Mouse (Mus musculus): ENCODE data around the gene Il1f10. TPM values are rescaled to one million over a fixed set of nuclear protein-coding genes. Genes with fewer than 3 reads are reported as not detected.
A peak's percentile ranks its signal among the peaks of the same experiment; 100 is the strongest.

Il1f10 gene
- polyA plus RNA-seq, 1 experiment from 2014 or later = not detected

DNA sequence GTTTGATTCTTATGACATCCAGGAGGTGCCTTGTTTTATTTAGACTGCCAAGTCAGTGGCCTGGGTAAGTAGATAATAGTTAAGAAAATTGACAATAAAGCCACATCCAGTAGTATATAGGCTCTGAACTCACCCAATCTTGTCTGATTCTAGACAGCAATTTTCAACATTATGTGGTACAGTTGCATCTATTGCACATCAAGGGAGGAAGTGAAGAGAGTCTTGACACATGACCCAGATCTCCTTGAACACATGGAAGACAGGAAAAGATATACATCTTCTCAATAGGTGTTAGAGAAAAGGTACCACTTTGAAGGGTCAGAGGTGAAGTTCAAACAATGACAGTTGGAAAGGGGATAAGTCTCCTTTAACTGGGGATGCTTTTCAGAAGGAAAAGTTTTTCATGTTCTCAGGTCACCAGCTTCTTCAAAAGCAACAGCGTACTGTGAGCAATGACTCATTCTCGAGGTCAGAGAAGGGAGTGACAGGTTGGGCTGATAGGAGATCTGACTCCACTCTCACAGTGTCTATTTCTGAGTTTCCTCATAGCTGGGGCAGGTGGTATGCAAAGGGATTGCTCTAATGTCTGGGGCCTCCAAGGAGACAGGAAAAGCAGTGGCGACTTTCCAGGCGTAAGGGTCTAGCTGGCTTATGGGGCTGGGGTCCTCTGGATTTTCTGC, 27.1 kb downstream of the Il1f10 start:
- H3K27ac ChIP-seq (ENCODE audit: low read length) = no peak overlapping the region
- no peaks in the 10 kb centered on the region for H3K9me3 ChIP-seq (replicated peaks; ENCODE audit: control insufficient read depth, low read length)
- H3K4me1 ChIP-seq (ENCODE audit: control insufficient read depth, low read depth, low read length) = no peaks in the 10 kb centered on the region
- no peak overlapping the region for H3K4me2 ChIP-seq (ENCODE audit: low read depth, low read length)
- H3K27me3 ChIP-seq (ENCODE audit: control insufficient read depth, insufficient read depth, low read depth, low read length) = no peaks in the 10 kb centered on the region
- no peak overlapping the region for H3K4me3 ChIP-seq (ENCODE audit: low read depth, low read length)
- H3K36me3 ChIP-seq (ENCODE audit: control insufficient read depth, insufficient read depth) = no peaks in the 10 kb centered on the region
- no peak for ATAC-seq (ENCODE audit: low read depth)
- no peak overlapping the region for H3K9ac ChIP-seq (ENCODE audit: low read depth, low read length)
- WGBS (ENCODE audit: insufficient replicate concordance) = 38% methylated on average over 4 of the region's 4 CpGs

DNA sequence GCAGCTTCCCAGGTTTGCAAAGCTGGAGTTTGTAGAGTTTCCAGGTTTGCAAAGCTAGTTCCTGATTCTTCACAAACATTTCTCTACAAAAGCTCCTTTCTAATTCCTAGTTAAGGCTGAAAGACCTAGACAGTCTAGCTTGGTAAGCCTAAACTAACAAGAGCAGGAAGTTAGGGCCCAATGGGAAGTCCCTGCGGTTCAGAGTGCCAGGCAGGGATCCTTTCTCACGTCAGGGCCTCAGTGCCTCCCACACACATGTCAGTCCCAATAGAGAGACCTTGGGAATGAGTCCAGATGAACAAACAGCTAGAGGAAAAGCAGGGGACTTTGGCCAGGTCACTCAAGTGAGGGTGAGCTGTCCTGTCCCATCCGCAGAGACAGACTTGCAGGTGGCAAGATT, 44.3 kb downstream of the Il1f10 start:
- Histone ChIP-seq H3K4me1 (ENCODE audit: control insufficient read depth, low read depth, low read length) (no peaks in the 10 kb centered on the region), H3K9me3 (replicated peaks; ENCODE audit: control insufficient read depth, low read length) (no peaks in the 10 kb centered on the region), H3K27ac (ENCODE audit: low read length) (peak overlapping the region; percentile 58), H3K4me2 (ENCODE audit: low read depth, low read length) (no peak overlapping the region), H3K27me3 (ENCODE audit: control insufficient read depth, insufficient read depth, low read depth, low read length) (no peaks in the 10 kb centered on the region), H3K36me3 (ENCODE audit: control insufficient read depth, insufficient read depth) (no peaks in the 10 kb centered on the region), H3K4me3 (ENCODE audit: low read depth, low read length) (no peak overlapping the region), H3K9ac (ENCODE audit: low read depth, low read length) (no peak overlapping the region)
- peak; percentile 96 for ATAC-seq (ENCODE audit: low read depth)
- 27% methylated on average over 3 of the region's 3 CpGs for WGBS (ENCODE audit: insufficient replicate concordance)

DNA sequence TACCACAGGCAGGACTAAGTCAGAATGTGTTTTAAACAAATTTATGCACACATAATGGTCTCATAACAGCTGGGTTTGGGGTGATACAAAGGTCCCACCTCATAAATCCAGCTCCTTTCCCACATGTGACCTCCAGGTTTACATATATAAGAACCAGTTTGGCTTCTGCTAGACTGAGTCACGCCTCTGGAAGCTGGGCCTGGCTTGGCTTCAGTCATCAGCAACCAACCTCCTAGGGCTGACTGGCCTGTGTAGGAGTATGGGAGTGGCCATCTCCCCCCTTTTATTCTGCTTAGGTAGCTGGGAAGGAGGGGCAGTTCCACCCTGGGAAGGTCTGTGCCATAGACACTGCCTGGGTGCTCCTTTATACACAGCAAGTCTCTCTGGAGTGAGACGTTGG, 45.5 kb downstream of the Il1f10 start, which contains the start of gene Il1rn:
Gene Il1rn (plus strand): TSS at position 309 of the 400 bp plus-strand sequence.
- Histone ChIP-seq H3K4me1 (ENCODE audit: control insufficient read depth, low read depth, low read length) (no peaks in the 10 kb centered on the region), H3K9ac (ENCODE audit: low read depth, low read length) (no peak within 1 kb of the TSS), H3K4me2 (ENCODE audit: low read depth, low read length) (no peak within 1 kb of the TSS), H3K4me3 (ENCODE audit: low read depth, low read length) (no peak within 1 kb of the TSS), H3K36me3 (ENCODE audit: control insufficient read depth, insufficient read depth) (no peaks in the 10 kb centered on the region), H3K27me3 (ENCODE audit: control insufficient read depth, insufficient read depth, low read depth, low read length) (no peaks in the 10 kb centered on the region), H3K9me3 (replicated peaks; ENCODE audit: control insufficient read depth, low read length) (no peaks in the 10 kb centered on the region), H3K27ac (ENCODE audit: low read length) (peak within 1 kb of the TSS; percentile 55)
- no peak for ATAC-seq (ENCODE audit: low read depth)
- 54% methylated on average over 2 of the region's 2 CpGs for WGBS (ENCODE audit: insufficient replicate concordance)

DNA sequence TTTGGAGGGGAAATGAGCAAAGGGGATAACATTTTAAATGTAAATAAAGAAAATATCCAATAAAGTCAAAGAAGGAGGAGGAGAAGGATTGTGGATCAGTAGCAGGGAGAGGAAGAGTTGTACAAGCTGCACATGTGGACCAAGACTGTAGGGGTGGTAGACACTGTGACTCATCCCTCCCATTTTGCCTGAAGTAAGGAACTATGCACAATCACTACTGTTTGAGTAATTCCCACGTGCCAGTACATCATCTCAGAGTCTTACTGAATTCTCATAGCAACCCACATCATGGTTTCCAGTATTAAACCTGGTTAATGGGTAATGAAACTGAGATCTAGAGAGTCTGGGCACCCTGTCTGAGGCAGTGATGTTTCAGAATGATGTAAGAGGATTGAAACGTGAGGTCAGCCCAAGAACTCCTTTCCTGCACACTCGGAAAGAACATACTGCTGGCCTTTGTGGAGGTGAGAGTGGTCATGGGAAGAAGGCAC, 50.4 kb downstream of the Il1f10 start:
- Histone ChIP-seq H3K4me1 (ENCODE audit: control insufficient read depth, low read depth, low read length) (no peaks in the 10 kb centered on the region; the same call in 1 of the 2 replicates), H3K9me3 (replicated peaks; ENCODE audit: control insufficient read depth, low read length) (no peaks in the 10 kb centered on the region), H3K36me3 (ENCODE audit: control insufficient read depth, insufficient read depth) (no peaks in the 10 kb centered on the region), H3K4me3 (ENCODE audit: low read depth, low read length) (no peak overlapping the region), H3K9ac (ENCODE audit: low read depth, low read length) (no peak overlapping the region), H3K4me2 (ENCODE audit: low read depth, low read length) (no peak overlapping the region), H3K27me3 (ENCODE audit: control insufficient read depth, insufficient read depth, low read depth, low read length) (no peaks in the 10 kb centered on the region), H3K27ac (ENCODE audit: low read length) (no peak overlapping the region)
- no peak for ATAC-seq (ENCODE audit: low read depth)
- 46% methylated on average over 3 of the region's 3 CpGs for whole genome bisulfite sequencing (ENCODE audit: insufficient replicate concordance)

Other genes with a start within 250 kb of the Il1f10 start
- 0.34 and 0.58 TPM in 2 replicates for gene Hnmt, start 241.8 kb upstream of the Il1f10 start, polyA plus RNA-seq (2015; fragmentation: Nextera tagmentation; extraction: Ambion mirVana)
- not detected in 2 replicates for gene Tbpl2, start 194.6 kb upstream of the Il1f10 start, polyA plus RNA-seq (2015; fragmentation: Nextera tagmentation; extraction: Ambion mirVana)
- not detected in 2 replicates for gene Il1f8, start 138.0 kb upstream of the Il1f10 start, polyA plus RNA-seq (2015; fragmentation: Nextera tagmentation; extraction: Ambion mirVana)
- 0.32 and 0.68 TPM in 2 replicates for gene Il1f9, start 104.7 kb upstream of the Il1f10 start, polyA plus RNA-seq (2015; fragmentation: Nextera tagmentation; extraction: Ambion mirVana)
- not detected in 2 replicates for gene Il1f6, start 75.8 kb upstream of the Il1f10 start, polyA plus RNA-seq (2015; fragmentation: Nextera tagmentation; extraction: Ambion mirVana)
- gene Il1f5, start 14.2 kb upstream of the Il1f10 start, polyA plus RNA-seq (2015; fragmentation: Nextera tagmentation; extraction: Ambion mirVana) = not detected in 2 replicates
- gene Il1rn, start 45.7 kb downstream of the Il1f10 start, polyA plus RNA-seq (2015; fragmentation: Nextera tagmentation; extraction: Ambion mirVana) = 13.4 and 14.2 TPM in 2 replicates
- gene Psd4, start 76.4 kb downstream of the Il1f10 start, polyA plus RNA-seq (2015; fragmentation: Nextera tagmentation; extraction: Ambion mirVana) = 6.8 and 7.3 TPM in 2 replicates
- 0.05 and 0.40 TPM in 2 replicates for gene Pax8, start 184.4 kb downstream of the Il1f10 start, polyA plus RNA-seq (2015; fragmentation: Nextera tagmentation; extraction: Ambion mirVana)

Measured in liver, embryonic 16.5 days (tissue).